Mouse (Mus musculus) hindbrain, embryonic 14.5 days (tissue): Measurements from ENCODE around the gene Anxa8. TPM values are rescaled to one million over a fixed set of nuclear protein-coding genes. Genes with fewer than 3 reads are reported as not detected.

Source experiments
- ATAC-seq: fragments of 200-750 bp; cut with Nextera tagmentation; 2 replicates; pipeline ENCODE4 v1.8.0; 2017; ENCODE audit warnings: moderate number of reproducible peaks, mild to moderate bottlenecking, moderate TSS enrichment, moderate library complexity; ENCODE audit not compliant: low FRiP score
- DNase-seq: peaks from one replicate; pipeline ENCODE4 v3.0.0-alpha.2; 2015; ENCODE audit warnings: low spot score
- H3K27ac ChIP-seq: fragments of 300-500 bp; sonication (generic); 2 replicates; pipeline ENCODE4 v1.5.1; 2014; ENCODE audit warnings: mild to moderate bottlenecking, moderate library complexity
- H3K27me3 ChIP-seq: fragments of 300-500 bp; sonication (generic); 2 replicates; pipeline ENCODE4 v1.6.1; 2014; ENCODE audit warnings: mild to moderate bottlenecking, low read length, mixed read lengths; ENCODE audit not compliant: control insufficient read depth, insufficient read depth
- H3K36me3 ChIP-seq: fragments of 300-500 bp; sonication (generic); replicated peaks from 2 replicates; pipeline ENCODE4 v1.6.1; 2014; ENCODE audit not compliant: control insufficient read depth, insufficient read depth
- H3K4me1 ChIP-seq: fragments of 300-500 bp; sonication (generic); replicated peaks from 2 replicates; pipeline ENCODE4 v1.6.1; 2014; ENCODE audit warnings: antibody characterized with exemption, low read length, mixed read lengths; ENCODE audit not compliant: control insufficient read depth, insufficient read depth
- H3K4me2 ChIP-seq: fragments of 300-500 bp; sonication (generic); replicated peaks from 2 replicates; pipeline ENCODE4 v1.6.1; 2014; ENCODE audit warnings: mild to moderate bottlenecking, moderate library complexity
- H3K4me3 ChIP-seq: fragments of 300-500 bp; sonication (generic); replicated peaks from 2 replicates; pipeline ENCODE4 v1.5.1; 2014; ENCODE audit warnings: mild to moderate bottlenecking, low read length
- H3K9ac ChIP-seq: fragments of 300-500 bp; sonication (generic); 2 replicates; pipeline ENCODE4 v1.6.1; 2014
- H3K9me3 ChIP-seq: fragments of 300-500 bp; sonication (generic); 2 replicates; pipeline ENCODE4 v1.6.1; 2016; ENCODE audit warnings: low read length; ENCODE audit not compliant: control insufficient read depth
- WGBS: fragments of 180-500 bp; shearing (Covaris S2); extraction: QIAGEN DNeasy Blood & Tissue Kit; methylation state at CpG from one replicate; pipeline ENCODE4 v1.1.7; 2014; 5-methylcytosine and 5-hydroxymethylcytosine counted together
- polyA plus RNA-seq: library from polyadenylated mRNA; unstranded; fragments of >200 nt; fragmentation: Nextera tagmentation; extraction: Ambion mirVana; gene quantifications from 2 replicates; pipeline ENCODE4 v1.2.1, GENCODE M21; 2014

Anxa8 gene
- polyA plus RNA-seq, 1 experiment from 2014 or later = 0.16 TPM

DNA sequence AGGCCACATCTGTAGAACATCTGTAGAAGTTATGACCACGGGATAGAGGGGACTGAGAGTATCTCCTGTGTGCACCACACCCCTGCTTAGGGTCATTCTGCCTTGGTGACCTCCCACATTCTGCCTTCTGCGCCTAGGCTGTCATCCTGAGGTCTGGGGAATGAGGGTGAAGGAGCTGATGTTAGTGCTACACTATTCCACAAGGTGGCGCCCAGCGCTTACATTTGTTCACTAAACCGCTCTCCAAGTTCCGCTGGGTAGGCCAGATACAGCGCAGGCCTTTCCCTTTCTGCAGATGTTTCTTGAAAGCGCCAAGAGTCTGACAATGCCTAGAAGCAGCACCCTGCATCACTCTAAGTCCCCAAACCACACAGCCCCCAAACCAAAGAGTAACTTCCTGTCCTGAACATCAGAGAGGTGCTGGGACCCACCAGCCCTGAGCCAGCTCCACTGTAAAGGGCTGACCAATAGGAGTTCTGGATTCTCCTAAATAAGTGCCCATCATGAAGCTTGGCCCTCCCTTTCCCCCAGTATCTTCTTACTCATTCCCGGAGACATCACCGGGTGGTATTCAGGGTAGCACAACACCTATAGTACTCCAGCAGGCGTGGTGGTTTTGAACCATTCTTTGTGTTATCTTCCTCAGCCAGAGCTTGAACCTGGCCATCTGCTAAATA is 5.3 kb upstream of the Anxa8 start:
- Histone ChIP-seq H3K9ac (no peak overlapping the region), H3K4me2 (no peak overlapping the region), H3K9me3 (no peaks in the 10 kb centered on the region), H3K27ac (no peak overlapping the region), H3K4me1 (no peaks in the 10 kb centered on the region), H3K27me3 (no peaks in the 10 kb centered on the region), H3K36me3 (no peaks in the 10 kb centered on the region), H3K4me3 (no peak overlapping the region)
- 12% methylated on average over 11 of the region's 11 CpGs for WGBS
- DNase-seq (peak; percentile 92), ATAC-seq (peak; percentile 82; the same call in 1 of the 2 replicates)

DNA sequence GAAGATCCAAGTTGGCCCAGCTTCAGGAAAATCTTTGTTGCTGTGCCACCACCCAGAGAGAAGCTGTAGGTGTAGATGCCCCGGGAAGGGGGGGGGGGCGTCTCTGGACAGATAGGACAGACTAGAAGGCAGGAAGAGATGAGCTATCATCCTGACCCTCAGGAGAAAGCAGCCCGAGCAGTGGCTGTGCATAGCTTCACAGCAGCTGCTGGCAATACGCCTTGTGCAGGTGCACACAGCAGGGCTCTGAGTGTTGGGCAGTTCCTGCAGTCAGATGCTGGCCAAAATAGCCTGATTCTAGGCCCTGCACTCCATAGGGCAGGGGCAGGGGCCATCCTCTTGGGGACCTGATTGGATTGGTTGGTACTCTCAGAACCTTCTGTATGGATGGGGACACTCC is 1.0 kb downstream of the Anxa8 start:
- Histone ChIP-seq H3K36me3 (no peaks in the 10 kb centered on the region), H3K27ac (no peak overlapping the region), H3K27me3 (no peaks in the 10 kb centered on the region), H3K9ac (no peak overlapping the region), H3K9me3 (no peaks in the 10 kb centered on the region), H3K4me2 (no peak overlapping the region), H3K4me1 (no peaks in the 10 kb centered on the region), H3K4me3 (no peak overlapping the region)
- DNase-seq = no peak
- ATAC-seq = no peak
- WGBS = 79% methylated on average over 4 of the region's 4 CpGs

DNA sequence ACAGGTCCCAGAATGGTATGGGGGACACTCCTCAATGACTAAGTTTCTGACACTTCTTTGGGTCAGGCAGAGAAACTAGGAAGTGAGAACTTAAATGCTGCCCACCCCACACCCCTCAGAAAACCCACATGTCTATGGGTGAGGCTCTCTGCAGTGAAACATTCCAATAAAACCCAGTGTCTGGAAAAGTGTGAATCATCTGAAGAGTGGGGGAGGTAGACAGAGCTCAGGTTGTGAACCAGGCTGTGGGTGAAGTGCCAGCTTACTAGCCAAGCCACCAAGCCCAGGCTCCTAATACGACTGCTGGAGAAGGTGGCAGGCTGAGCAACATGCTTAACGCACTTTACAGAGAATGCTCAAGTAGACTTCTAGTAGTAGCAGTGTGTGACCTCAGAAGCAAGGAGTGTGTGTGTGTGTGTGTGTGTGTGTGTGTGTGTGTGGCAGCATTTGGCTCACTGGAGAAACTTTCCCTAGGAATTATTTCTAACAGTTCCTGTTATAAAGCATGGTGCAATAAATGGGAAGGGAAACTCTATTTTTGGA is 2.1 kb downstream of the Anxa8 start:
- no peak overlapping the region for H3K9ac ChIP-seq
- H3K9me3 ChIP-seq = no peaks in the 10 kb centered on the region
- no peak overlapping the region for H3K27ac ChIP-seq
- no peak overlapping the region for H3K4me2 ChIP-seq
- DNase-seq (no peak), ATAC-seq (no peak)
- no peak overlapping the region for H3K4me3 ChIP-seq
- WGBS = 96% methylated on average over 2 of the region's 2 CpGs
- H3K27me3 ChIP-seq = no peaks in the 10 kb centered on the region
- no peaks in the 10 kb centered on the region for H3K4me1 ChIP-seq
- no peaks in the 10 kb centered on the region for H3K36me3 ChIP-seq

DNA sequence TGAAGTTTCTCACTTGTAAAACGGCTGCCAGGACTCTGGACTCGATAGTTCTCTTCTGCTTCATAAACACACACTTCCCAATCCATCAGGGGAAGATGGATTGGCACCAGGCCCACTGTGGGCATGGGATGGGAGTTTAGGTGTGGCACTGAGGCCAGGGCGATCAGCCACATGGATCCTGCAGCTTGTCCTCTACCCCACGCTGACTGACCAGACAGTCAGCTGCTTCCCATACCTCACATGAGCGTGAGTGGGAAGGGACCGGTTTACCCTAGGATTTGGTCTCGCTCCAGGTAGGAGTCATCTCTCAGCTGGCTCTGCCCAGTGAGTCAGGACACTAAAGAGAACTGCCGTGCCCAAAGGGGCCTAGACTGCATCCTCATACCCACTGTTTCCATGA is 4.0 kb downstream of the Anxa8 start:
- Histone ChIP-seq H3K36me3 (no peaks in the 10 kb centered on the region), H3K4me3 (no peak overlapping the region), H3K9ac (no peak overlapping the region), H3K4me2 (no peak overlapping the region), H3K4me1 (no peaks in the 10 kb centered on the region), H3K27ac (no peak overlapping the region), H3K9me3 (no peaks in the 10 kb centered on the region), H3K27me3 (no peaks in the 10 kb centered on the region)
- no peak for ATAC-seq
- 89% methylated on average over 8 of the region's 8 CpGs for WGBS
- DNase-seq = no peak

DNA sequence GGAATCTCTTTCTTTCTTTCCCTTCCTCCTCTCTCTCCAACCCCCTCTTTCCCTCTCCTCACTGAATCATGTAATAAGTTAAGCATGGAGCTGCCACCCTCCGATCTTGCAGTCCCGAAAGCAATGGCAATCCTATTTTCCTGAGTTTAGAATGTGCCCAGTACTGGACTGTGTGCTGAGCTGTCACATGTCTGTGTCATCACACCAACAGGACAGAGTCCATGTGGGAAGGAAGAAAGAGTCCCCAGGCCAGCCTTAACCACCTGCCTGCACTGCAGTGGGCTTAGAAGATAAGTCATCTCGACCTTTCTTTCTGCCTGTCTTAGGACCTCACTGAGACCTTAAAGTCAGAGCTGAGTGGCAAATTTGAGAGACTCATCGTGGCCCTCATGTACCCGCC is 5.7 kb downstream of the Anxa8 start:
- DNase-seq = no peak
- 93% methylated on average over 5 of the region's 5 CpGs for WGBS

DNA sequence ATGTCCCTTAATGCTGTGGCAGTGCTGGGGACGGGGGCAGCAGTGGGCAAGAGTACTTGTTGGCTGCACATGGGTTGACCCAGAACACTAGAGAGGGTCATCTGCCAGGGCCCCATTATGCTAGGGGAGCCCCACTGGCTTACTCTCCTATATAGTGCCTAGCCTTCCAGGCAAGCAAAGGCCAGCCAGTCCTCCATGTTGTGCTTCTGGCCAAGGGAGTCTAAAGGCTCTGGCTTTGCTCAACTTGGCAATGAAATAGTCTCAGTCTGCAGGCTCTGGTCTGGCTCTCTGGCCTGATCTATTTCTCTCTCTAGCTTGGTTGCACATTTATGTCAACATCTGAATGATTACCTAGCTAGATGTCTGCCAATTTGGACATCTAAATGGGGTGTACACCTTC is 7.1 kb downstream of the Anxa8 start:
- 89% methylated on average over 1 of the region's 1 CpGs for WGBS

More for the DNA sequence above, 5.7 kb downstream of the Anxa8 start:
- H3K9ac ChIP-seq = no peak overlapping the region
- H3K27ac ChIP-seq = no peak overlapping the region
- no peaks in the 10 kb centered on the region for H3K9me3 ChIP-seq
- no peaks in the 10 kb centered on the region for H3K27me3 ChIP-seq
- no peak overlapping the region for H3K4me2 ChIP-seq
- H3K36me3 ChIP-seq = no peaks in the 10 kb centered on the region
- ATAC-seq = no peak
- H3K4me1 ChIP-seq = no peaks in the 10 kb centered on the region
- no peak overlapping the region for H3K4me3 ChIP-seq

DNA sequence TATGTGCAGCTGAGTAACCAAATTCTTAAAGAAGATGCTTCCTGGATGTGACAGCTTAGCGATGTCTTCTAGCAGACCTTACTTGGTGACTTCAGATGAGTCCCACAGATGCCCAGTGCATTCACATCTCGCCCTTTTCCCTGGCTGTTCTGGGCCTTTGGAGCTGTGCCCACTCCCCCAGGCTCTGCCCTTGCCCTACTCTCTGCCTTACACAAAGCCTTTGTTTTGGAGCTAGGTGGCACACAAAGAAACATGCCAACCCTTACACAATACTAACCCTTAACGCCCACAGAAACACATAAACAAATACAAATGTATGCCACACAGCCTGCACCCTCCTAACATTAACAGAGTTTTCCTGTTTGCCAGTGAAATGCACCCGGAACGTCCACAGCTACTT is 10.4 kb downstream of the Anxa8 start:
- WGBS = 72% methylated on average over 5 of the region's 5 CpGs
- H3K4me1 ChIP-seq = no peaks in the 10 kb centered on the region

More for the DNA sequence above, 7.1 kb downstream of the Anxa8 start:
- Histone ChIP-seq H3K9ac (no peak overlapping the region), H3K27ac (no peak overlapping the region), H3K27me3 (no peaks in the 10 kb centered on the region), H3K4me2 (no peak overlapping the region), H3K4me1 (no peaks in the 10 kb centered on the region), H3K36me3 (no peaks in the 10 kb centered on the region), H3K4me3 (no peak overlapping the region), H3K9me3 (no peaks in the 10 kb centered on the region)
- ATAC-seq = no peak
- no peak for DNase-seq

DNA sequence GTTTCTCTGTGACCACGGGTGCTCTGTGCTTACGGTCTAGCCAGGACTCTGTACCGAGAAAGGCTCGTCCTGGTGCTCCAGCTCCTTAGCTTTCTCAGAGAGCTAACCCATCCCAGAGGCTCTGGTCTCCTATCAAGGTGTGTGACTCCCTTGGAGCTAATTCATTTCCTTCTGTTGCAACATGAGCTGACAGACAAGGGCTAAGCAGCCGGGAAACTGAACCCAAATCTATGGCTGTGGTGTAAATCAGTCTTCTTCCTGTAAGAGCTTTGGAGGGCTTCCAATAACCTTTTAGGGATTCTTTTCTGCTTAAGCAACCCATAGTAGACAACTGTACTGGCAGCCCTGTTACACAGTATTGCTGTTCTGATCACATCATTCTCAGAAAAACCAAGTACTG is 16.8 kb downstream of the Anxa8 start, which contains the start of gene A630023A22Rik:
TSS of gene A630023A22Rik (minus strand) at position 154 of the 400 bp plus-strand sequence.
- DNase-seq (no peak), ATAC-seq (no peak)
- Histone ChIP-seq H3K36me3 (no peaks in the 10 kb centered on the region), H3K4me1 (no peaks in the 10 kb centered on the region), H3K9ac (no peak within 1 kb of the TSS; the same call in 1 of the 2 replicates), H3K4me2 (no peak within 1 kb of the TSS), H3K27ac (no peak within 1 kb of the TSS), H3K27me3 (no peaks in the 10 kb centered on the region), H3K4me3 (no peak within 1 kb of the TSS), H3K9me3 (no peaks in the 10 kb centered on the region)
- 82% methylated on average over 5 of the region's 5 CpGs for WGBS

More for the DNA sequence above, 10.4 kb downstream of the Anxa8 start:
- Histone ChIP-seq H3K27me3 (no peaks in the 10 kb centered on the region), H3K36me3 (no peaks in the 10 kb centered on the region), H3K4me2 (no peak overlapping the region), H3K27ac (no peak overlapping the region), H3K4me3 (no peak overlapping the region), H3K9ac (no peak overlapping the region), H3K9me3 (no peaks in the 10 kb centered on the region)
- ATAC-seq = no peak
- DNase-seq = no peak

DNA sequence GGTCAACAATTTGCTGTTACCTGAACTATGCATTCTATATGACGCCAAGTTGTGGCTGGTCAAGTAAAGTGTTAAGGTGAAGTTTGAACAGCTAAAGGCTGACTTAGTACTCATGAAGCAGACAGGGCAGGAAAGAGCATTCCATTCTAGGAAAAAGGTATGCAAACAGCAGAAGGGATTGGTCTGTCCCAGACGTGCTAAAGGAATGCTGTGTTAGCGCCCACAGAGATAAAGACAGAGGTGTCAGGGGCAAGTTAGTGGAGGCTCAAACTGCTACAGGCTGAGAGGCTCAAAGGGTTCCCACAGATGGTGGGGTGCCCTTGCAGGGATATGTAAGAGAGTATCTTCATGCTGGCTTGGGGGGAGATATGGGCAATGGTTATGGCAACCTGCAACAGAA is 18.1 kb downstream of the Anxa8 start:
- H3K27ac ChIP-seq = no peak overlapping the region
- H3K36me3 ChIP-seq = no peaks in the 10 kb centered on the region
- DNase-seq (no peak), ATAC-seq (no peak)
- no peak overlapping the region for H3K4me3 ChIP-seq
- no peaks in the 10 kb centered on the region for H3K9me3 ChIP-seq
- H3K27me3 ChIP-seq = no peaks in the 10 kb centered on the region
- WGBS = 84% methylated on average over 3 of the region's 3 CpGs
- no peak overlapping the region for H3K4me2 ChIP-seq
- H3K9ac ChIP-seq = no peak overlapping the region
- no peaks in the 10 kb centered on the region for H3K4me1 ChIP-seq
